Mouse (Mus musculus): ENCODE data around the gene Ovca2.
A peak's percentile ranks its signal among the peaks of the same experiment; 100 is the strongest.

Gene Ovca2

GRCm38 (mm10) chr11:75172151-75173094 lies 6.2 kb downstream of the Ovca2 start:
- ATAC-seq (ENCODE audit: insufficient number of reproducible peaks, low FRiP score, low TSS enrichment): 0 out of 2 replicates have a peak, but pooled peaks have one; percentile 9

DNA sequence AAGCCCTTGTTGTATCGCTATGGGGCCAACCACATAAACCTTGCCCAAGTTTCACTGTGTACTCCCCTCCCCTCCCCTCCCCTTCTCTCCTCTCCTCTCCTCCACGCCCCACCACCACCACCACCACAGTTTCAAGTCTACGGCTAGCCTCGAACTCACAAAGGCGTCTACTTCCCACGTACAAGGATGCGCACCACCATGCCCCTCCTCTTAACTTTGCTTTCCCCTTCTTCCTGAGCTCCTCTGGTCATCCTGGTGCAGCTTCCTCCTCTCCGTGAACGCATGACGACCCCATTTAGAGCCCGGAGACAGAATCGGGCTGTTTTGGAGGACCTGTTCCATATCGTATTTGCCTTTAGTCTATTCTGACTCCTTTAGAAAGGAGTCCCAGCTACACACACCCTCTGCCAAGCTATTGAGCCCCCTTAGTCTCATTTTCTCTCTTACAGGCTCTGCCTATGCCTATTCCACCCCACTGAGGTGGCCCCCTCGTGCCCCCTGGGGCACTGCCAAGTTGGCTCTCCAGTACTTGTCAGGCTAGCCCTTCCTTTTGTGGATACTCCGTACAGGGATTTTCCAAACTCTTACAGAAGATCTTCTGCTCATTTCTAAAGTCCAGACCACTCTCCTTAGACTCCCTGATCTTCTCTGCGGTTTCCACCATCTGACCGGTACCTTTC lies 7.3 kb downstream of the Ovca2 start:
- ATAC-seq (ENCODE audit: insufficient number of reproducible peaks, low FRiP score, low TSS enrichment): no peak

- ATAC-seq (ENCODE audit: insufficient number of reproducible peaks, low FRiP score, low TSS enrichment): peak; percentile 57
Measured at GRCm38 (mm10) chr11:75170136-75170751, 8.4 kb downstream of the Ovca2 start.

GRCm38 (mm10) chr11:75169405-75170080 lies 9.1 kb downstream of the Ovca2 start, which contains the start of gene Hic1:
Gene Hic1 (minus strand): TSS chr11:75169519.
- ATAC-seq (ENCODE audit: insufficient number of reproducible peaks, low FRiP score, low TSS enrichment): no peak

DNA sequence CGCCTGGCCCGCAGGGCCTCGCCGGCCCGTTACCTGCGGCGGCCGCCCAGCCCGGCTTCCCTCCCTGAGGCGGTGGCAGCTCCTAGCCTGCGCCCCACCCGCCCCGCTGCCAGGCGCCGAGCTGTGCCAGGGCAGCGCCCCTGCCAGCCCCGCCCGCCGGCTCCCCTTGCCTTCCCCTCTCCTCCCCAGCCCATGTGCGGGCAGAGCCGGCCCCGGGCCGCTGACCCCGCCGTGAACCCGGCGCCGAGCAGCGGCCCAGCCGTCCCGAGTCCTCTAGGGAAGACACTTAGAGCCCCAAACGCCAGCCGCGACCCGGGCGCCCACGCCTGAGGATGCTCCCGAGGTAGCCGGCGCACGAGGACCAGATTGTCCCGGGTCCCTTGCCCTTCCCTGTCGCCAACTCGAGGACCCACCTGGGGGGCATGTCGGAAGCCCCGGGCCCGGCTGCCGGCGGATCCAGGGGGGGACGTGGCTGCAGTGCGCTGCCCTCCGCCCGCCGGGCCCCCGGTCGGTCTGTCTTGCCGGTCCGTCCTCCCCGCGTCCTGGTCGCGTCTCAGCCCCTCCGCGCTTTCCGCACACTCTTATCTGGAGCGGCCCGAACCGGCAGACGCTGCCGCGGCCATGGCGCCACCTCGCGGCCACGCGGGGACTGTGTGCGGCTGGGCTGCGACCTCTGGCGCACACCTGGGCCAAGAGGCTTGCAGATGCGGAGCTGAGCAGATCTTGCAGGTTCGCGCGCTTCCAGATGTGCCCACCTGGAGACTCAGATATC lies 9.9 kb downstream of the Ovca2 start:
- no peak for ATAC-seq (ENCODE audit: insufficient number of reproducible peaks, low FRiP score, low TSS enrichment)

DNA sequence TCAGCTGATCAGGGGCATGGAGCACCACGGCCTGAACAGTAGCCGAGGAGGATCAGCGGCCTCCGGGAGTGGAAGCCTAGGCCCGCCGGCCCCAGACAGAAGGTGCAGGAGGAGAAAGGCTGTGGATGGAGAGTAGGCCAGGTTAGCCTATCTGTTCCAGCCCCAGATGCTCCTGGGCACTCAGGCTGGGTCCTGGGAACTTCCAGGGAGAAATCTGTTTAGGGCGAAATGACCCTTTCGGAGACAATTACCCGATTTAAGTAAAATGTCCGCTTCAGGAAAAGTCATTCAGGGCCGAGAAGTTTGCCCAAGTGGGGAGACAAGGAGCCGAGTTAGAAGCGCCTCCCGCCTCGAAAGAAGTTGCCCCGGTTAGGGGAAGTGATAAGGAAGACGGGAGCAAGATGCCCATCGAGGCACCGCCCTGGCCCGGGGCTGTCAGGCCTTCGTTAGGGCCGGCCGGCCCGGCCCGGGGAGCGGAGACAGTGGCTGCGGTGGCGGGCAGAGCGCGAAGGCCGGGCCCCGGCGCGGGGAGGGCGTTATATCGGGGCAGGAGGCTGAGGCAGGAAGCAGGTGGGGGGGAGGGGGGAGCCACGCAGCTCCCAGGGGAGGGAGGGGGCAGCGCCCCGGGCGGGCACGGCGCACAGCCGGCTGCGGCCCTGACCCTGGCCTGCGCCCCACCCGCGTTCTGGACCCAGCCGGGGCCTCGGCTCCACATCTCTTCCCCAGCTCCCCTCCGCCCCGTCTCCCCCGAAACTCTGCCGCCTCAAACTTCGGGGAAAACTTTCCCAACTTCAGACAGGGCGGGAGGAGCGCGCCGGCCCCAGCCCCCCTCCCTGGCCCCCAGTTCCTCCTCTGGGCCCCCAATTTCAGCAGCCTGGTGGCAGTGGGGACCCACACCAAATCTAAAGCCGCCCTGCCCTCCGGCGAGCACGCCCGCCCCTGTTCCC lies 10.7 kb downstream of the Ovca2 start:
- no peak for ATAC-seq (ENCODE audit: insufficient number of reproducible peaks, low FRiP score, low TSS enrichment)

GRCm38 (mm10) chr11:75166861-75167642 lies 11.6 kb downstream of the Ovca2 start:
- ATAC-seq (ENCODE audit: insufficient number of reproducible peaks, low FRiP score, low TSS enrichment): no peak

DNA sequence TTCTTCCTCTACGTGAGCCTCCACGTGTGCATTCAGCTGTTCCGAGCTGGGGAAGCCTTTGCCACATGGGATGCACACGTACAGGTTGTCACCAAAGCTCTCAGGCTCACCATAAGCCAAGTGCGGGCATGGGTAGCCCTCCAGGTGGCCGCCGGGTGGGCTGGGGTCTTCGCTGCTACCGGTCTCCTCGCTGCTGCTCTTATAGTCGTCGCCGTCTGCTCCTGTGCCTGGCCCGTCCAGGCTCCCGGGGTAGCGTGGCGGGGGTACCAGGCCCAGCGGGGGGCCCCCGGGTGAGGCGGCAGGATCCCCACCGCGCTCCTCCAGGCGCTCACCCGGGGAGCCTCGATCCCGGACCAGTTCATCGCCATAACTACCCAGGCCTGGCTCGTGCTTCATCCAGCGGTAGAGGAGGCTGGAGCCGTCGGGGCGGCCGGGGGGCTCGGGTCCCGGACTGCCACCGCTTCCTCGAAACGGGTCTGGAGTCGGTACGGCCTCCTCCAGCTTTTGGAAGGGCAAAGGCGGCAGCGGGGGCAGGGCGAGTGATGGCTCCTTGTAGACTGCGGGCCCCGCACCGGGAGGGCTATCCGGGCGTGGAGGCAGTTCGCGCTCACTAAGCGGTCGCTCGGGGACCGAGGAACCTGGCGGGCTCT lies 12.3 kb downstream of the Ovca2 start:
- no peak for ATAC-seq (ENCODE audit: insufficient number of reproducible peaks, low FRiP score, low TSS enrichment)

DNA sequence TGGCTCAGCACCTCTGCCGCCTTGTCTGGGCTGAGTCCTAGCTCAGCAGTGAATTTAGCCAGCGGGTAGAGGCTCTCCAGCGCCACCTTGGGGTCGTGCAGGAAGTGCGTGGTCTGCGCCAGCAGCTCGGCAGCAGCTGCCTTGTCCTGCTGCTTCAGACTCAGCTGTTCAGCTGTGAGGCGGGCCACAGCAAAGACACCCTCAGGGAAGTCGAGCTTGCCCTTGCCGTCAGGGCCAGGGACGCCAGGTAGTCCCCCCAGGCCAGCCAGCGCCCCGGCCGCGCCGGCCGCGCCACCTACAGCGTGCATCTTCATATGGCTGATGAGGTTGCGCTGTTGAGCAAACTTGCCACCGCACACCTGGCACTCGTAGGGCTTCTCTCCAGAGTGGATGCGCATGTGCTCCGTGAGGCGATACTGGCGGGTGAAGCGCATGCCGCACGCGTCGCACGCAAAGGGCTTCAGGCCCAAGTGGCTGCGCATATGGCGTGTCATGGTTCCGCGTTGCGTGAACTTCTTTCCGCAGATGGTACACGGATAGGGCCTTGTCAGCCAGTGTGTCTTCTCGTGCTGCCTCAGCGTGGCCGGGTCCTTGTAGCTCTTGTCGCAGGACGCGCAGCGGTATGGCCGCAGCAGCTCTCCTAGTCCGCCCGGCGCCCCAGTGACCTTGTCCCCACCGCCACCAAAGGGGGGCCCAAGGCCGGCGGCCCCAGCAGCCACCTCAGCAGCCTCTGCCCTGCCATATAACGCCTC lies 13.0 kb downstream of the Ovca2 start:
- ATAC-seq (ENCODE audit: insufficient number of reproducible peaks, low FRiP score, low TSS enrichment): no peak

DNA sequence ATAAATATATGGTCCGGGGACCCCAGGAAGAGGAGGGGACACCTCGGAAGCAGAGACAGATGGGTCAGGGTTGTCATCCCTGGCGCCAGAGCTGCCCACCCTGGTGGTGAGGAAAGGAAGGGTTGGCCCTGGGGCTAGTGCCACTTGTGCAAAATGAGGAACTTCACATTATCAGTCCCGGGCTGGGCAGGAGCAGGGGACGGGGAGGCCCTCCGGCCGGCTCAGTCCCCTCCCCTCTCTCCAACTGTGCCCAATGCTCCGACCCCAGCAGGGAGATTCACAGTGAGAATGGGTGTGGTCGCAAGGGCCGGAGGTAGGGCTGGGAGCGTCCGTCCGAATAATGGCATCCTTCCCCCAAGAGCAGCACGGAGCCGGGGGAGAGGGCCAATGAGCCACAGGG lies 13.9 kb downstream of the Ovca2 start:
- ATAC-seq (ENCODE audit: insufficient number of reproducible peaks, low FRiP score, low TSS enrichment): no peak

GRCm38 (mm10) chr11:75164051-75164450 lies 14.6 kb downstream of the Ovca2 start:
- no peak for ATAC-seq (ENCODE audit: insufficient number of reproducible peaks, low FRiP score, low TSS enrichment)

DNA sequence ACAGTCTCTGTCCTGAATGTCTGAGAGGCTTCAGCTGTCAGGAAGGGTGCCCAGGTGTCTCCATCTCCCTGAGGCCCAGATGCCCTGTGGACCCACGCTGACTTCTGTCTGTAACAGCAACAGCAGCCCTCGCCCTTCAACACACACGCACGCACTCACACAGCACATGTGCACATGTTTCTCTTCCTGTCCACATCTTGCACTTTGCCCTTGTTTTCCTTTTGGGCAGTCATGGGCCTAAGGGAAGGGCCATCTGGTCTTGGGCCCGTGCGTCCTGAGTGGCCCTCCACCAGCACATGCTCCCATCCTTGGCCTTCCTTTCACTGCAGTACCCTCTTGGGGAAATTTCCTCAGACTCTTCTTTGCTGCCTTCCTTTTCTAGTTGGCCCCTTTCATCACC lies 15.3 kb downstream of the Ovca2 start:
- ATAC-seq (ENCODE audit: insufficient number of reproducible peaks, low FRiP score, low TSS enrichment): no peak

DNA sequence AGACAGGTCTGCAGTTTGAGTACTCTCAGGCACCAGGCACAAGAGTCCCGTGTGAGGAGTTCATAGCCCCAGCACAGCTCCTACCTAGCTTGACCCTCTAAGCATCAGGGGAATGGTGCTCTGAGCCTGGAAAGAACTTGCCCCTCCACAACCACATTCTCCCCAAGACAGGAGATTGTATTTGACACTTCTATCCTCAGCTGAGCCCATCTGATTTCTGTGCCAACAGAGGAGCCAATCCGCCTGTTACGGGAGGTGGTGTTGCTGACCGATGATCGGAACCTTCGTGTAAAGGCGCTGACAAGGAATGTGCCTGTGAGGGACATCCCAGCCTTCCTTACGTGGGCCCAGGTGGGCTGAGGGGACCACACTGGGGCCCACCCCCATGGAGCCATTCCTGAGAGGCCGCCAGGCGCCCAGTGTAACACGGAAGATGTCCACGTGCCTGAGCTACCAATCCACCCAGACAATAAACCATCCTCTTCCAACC lies 16.0 kb downstream of the Ovca2 start:
- ATAC-seq (ENCODE audit: insufficient number of reproducible peaks, low FRiP score, low TSS enrichment): no peak

DNA sequence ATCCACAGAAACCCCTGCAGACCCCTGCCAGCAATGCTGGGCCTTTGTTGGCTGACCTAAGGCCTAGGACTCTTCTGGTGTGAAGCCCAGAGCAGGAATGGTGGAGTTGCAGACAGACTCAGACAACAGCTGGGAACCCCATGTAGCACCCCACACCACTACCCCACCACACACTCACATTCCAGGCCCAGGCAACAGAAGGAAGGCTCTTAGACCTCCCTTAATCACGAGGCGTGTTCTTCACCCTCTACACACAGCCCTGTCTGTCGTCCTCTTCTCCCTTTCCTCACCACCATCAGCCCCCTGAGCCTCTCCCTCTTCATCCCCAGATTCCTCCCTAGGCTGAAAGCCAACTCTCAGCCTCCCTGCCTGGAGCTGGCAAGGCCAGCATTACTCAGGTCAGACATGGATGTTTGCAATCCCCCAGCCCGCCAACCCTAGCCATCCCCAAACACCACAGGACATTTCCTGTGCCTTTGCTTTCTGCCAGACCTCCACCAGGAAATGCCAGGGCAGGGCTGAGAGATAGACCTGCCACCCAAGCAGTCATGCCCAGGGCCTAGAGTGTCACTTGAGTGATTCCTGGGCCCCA lies 17.1 kb downstream of the Ovca2 start:
- no peak for ATAC-seq (ENCODE audit: insufficient number of reproducible peaks, low FRiP score, low TSS enrichment)

DNA sequence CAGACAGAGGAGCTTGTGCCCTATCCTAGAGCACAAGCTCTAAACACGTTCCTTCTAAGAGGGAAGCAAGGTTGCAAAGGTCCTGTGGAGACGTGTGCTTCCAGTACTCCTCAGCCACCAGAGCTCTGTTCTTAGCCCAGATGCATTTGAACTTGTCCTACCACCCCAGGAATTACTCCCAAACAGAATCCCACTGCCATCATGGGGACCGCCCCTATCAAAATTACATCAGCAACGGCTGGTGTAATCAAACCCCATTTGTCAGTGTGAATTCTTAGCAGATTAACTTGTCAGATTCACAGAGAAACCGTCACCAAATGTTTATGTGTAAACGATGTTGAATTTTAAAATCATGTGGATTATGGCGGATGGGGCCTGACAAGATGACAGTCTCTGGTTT lies 17.7 kb downstream of the Ovca2 start:
- no peak for ATAC-seq (ENCODE audit: insufficient number of reproducible peaks, low FRiP score, low TSS enrichment)

- ATAC-seq (ENCODE audit: insufficient number of reproducible peaks, low FRiP score, low TSS enrichment): no peak
Measured at GRCm38 (mm10) chr11:75159564-75159963, 19.1 kb downstream of the Ovca2 start.

Data from cerebellum, adult (tissue).